Mouse (Mus musculus) layer of hippocampus, adult 18-20 months (tissue): Measurements from ENCODE around the gene Aldh3a2. TPM values are rescaled to one million over a fixed set of nuclear protein-coding genes. Genes with fewer than 3 reads are reported as not detected.

Source experiments
- DNase-seq, 2 experiments: peaks; one replicate each; pipeline ENCODE4 v3.0.0; 2022; ENCODE audit warnings: low spot score in 2 of 2
- total RNA-seq, 2 experiments: library from RNA; stranded (reverse); gene quantifications; 2 replicates each; pipeline ENCODE4 v1.2.3; 2021

Aldh3a2 gene
- total RNA-seq, 2 experiments from 2014 or later = 59.0 to 59.3 TPM

- DNase-seq = no peak
These were observed 7.2 kb upstream of the Aldh3a2 start for GRCm38 (mm10) chr11:61274421-61274820.

- DNase-seq = no peak
These were observed 6.7 kb upstream of the Aldh3a2 start for GRCm38 (mm10) chr11:61273928-61274327.

GRCm38 (mm10) chr11:61271612-61272011 lies 4.3 kb upstream of the Aldh3a2 start:
- no peak for DNase-seq

- DNase-seq = no peak
These were observed 3.1 kb upstream of the Aldh3a2 start for GRCm38 (mm10) chr11:61270406-61270805.

- no peak for DNase-seq
These were observed 1.5 kb upstream of the Aldh3a2 start for GRCm38 (mm10) chr11:61268626-61269349.

- no peak for DNase-seq
These were observed 3.4 kb downstream of the Aldh3a2 start for GRCm38 (mm10) chr11:61263841-61264240.

GRCm38 (mm10) chr11:61262516-61262915 lies 4.7 kb downstream of the Aldh3a2 start:
- DNase-seq = no peak

GRCm38 (mm10) chr11:61259106-61259505 lies 8.2 kb downstream of the Aldh3a2 start:
- no peak for DNase-seq

GRCm38 (mm10) chr11:61252807-61253206 lies 14.5 kb downstream of the Aldh3a2 start:
- DNase-seq = no peak

- no peak for DNase-seq
These were observed 15.5 kb downstream of the Aldh3a2 start for GRCm38 (mm10) chr11:61251741-61252140.

- no peak for DNase-seq
These were observed 22.9 kb downstream of the Aldh3a2 start for GRCm38 (mm10) chr11:61244406-61244805.

- no peak for DNase-seq
These were observed 31.2 kb downstream of the Aldh3a2 start for GRCm38 (mm10) chr11:61236015-61236414.

GRCm38 (mm10) chr11:61234174-61234573 lies 33.1 kb downstream of the Aldh3a2 start:
- no peak for DNase-seq

GRCm38 (mm10) chr11:61231329-61231728 lies 35.9 kb downstream of the Aldh3a2 start:
- DNase-seq = peak in 1 of 2 experiments; percentile 59

GRCm38 (mm10) chr11:61228406-61228805 lies 38.9 kb downstream of the Aldh3a2 start:
- DNase-seq = no peak

- no peak for DNase-seq
These were observed 39.4 kb downstream of the Aldh3a2 start for GRCm38 (mm10) chr11:61227816-61228215.

- peak; percentile 58 to 68 for DNase-seq
These were observed 41.3 kb downstream of the Aldh3a2 start for GRCm38 (mm10) chr11:61225941-61226412.

- no peak for DNase-seq
These were observed 41.8 kb downstream of the Aldh3a2 start for GRCm38 (mm10) chr11:61225511-61225910.

- DNase-seq = no peak
These were observed 42.4 kb downstream of the Aldh3a2 start for GRCm38 (mm10) chr11:61224907-61225306.

- no peak for DNase-seq
These were observed 43.0 kb downstream of the Aldh3a2 start for GRCm38 (mm10) chr11:61224234-61224744.

GRCm38 (mm10) chr11:61222971-61223745 lies 44.1 kb downstream of the Aldh3a2 start:
- DNase-seq = no peak

GRCm38 (mm10) chr11:61222007-61222406 lies 45.3 kb downstream of the Aldh3a2 start:
- no peak for DNase-seq
